Mouse (Mus musculus): ENCODE measurements around the gene Slco2b1.

The Slco2b1 gene

GRCm38 (mm10) chr7:99648623-99649022, 62.5 kb downstream of the Slco2b1 start:
- DNase-seq (ENCODE audit: low spot score): peak; percentile 83

DNA sequence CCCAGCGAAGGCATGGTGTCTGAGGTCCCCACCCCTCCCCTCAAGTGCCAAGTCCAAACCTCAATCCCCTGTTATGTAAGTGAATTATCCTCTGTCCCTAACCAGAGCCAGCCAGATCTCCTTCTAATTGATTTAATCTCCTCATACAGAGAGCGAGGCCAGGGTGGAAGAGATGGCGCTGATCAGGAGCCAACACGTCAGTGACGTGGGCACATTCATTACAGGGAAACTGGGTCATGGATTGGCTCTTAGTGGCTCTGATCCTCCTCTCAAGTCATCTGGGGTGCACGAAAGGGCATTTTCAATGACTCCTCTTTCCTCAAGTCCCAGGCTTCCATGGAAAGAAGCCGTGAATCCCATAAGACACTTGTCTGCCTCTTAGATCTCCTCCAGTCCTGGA, 66.4 kb downstream of the Slco2b1 start:
- peak; percentile 81 for DNase-seq (ENCODE audit: low spot score)

- no peak for DNase-seq (ENCODE audit: low spot score)
Measured at GRCm38 (mm10) chr7:99642078-99642477, 69.1 kb downstream of the Slco2b1 start.

DNA sequence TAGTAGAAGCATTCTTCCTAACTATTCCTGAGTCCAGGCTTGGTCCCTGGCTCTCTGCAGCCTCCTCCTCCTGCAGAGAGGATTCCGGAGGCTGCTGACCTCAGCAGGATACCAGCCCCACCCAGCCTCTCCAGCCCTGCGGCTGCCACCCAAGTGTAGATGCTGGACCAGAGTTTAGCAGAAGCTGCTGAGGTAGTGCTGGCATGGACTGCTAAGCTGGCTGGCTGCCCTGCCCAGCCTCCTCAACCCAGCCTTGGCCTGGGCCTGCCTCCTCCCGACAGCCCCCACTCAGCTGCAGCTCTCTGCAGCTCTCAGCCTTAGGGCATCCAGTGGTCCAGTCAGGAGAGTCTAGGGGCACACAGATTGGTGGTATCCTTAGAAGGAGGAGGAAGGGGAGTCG, 69.9 kb downstream of the Slco2b1 start:
- DNase-seq (ENCODE audit: low spot score): peak; percentile 76

GRCm38 (mm10) chr7:99633966-99634665, 77.0 kb downstream of the Slco2b1 start:
- DNase-seq (ENCODE audit: low spot score): no peak

DNA sequence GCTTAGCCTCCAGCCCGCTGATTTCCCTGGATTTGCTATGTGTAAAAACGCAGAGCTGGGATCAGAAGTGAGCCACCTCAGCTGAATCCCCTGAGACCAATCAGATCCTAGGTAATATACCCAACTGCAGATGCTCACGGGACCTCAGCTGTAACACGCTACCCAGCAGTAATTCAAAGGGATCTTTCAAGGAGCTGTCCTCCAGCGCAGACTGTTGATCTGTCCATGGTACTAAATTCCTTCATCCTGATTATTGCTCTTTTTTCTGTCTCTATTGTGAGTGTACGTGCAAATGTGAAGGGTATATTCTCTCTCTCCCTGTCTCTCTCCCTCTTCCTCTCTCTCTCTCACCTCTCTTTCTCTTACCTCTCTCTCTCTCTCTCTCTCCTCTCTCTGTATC, 78.9 kb downstream of the Slco2b1 start:
- DNase-seq (ENCODE audit: low spot score): no peak

DNA sequence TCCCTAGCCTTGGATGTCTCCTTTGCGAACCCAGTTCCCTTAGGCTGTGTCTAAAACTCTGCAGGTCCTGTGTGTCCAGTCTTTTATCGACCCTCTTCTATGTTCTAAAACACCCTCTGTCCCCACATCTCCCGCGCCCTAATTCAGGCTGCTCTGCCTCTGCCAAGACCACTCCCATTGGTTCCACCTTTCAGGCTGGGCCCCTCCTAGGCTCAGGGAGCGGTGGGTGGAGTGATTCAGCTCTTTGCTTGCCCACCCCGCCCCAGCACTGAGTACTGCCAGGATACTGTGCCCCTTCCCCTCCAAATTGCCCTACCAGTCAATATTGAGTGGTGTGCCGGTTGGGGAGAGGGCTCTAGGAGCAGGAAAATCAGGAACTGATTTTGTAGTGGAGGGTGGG, 83.8 kb downstream of the Slco2b1 start:
- DNase-seq (ENCODE audit: low spot score): no peak

DNA sequence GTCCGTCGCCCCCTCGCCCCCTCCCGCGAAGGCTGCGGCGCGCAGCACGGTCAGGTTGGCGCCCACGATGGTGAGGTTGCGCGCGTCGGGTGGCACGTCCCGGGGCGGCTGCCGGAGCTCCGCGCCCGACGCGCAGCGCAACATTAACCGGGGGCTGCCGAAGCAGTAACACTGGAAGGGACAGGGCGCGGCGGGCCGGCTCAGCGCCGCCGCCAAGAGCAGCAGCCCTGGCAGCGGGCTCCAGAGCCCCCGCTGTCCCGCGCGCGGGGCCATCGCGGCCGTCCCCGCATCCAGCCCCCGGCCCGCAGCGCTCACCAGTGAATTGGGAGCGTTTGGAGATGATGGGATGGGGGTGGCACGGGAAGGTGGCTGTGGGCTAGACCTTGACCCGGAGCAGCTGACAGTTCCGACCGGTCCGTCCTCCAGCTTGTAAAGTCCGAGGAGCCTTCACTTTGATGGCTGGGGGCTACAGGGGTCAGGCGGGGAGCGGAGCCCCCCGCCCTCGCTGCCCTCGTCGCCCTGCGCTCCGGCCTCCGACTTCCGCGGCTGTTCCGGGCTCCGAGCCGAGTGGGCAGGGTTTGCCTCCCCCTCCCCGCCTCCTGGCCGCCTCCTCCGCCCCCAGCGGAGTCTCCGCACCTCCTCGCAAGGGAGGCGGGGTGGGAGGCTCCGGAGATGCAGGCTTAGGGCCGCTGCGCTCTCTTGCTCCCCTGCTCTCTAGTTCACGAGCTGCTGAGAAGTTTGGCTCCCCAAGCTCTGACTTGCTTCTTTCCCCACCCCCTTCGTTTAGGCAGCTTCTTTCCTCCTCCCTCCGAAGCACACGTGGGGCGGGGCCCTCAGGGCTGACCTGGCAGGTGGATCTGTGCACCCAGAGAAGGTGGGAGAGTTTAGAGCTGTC, 84.5 kb downstream of the Slco2b1 start, which contains the start of gene Tpbgl:
Tpbgl (minus strand) TSS at position 728 of the 895 bp plus-strand sequence.
- peak; percentile 88 for DNase-seq (ENCODE audit: low spot score)

DNA sequence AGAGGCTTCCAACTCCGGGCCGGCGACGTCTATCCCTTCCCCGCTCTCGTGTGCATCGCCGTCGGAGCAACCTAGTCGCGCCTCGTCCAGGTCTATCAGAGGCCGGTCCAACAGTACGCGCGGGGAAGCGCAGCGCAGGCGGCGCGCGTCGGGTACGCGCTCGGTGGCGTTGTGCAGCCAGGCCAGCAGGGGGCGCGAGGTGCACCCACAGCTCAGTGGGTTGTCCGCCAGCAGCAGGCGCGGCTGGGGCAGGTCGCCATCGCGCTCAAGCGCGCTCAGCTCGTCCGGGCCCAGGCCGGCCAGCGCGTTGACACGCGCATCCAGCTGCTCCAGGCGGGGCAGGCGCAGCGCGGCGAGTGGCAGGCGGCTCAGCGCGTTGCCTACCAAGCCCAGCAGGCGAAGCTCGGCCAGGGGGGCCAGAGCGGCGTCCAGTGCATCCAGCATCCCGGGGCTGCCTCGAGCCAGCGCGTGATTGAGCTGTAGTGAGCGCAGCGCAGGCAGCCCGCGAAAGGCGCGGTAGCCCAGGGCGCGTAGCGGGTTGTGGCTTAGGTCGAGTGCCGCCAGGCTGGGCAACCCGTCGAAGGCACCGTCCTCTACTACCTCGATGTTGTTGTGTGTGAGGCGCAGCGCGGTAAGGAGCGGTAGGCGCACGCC, 85.3 kb downstream of the Slco2b1 start:
- DNase-seq (ENCODE audit: low spot score): peak; percentile 92

GRCm38 (mm10) chr7:99618860-99619259, 92.3 kb downstream of the Slco2b1 start:
- DNase-seq (ENCODE audit: low spot score): peak; percentile 67

- no peak for DNase-seq (ENCODE audit: low spot score)
Measured at GRCm38 (mm10) chr7:99618264-99618663, 92.9 kb downstream of the Slco2b1 start.

Measured in MN1 (cell line).